Mouse (Mus musculus) thymus, adult 2 months (tissue): ENCODE measurements around the gene Mybph.

Experiments
- CTCF ChIP-seq: fragments of 200-500 bp; IDR thresholded peaks from 2 replicates; pipeline ENCODE4 v1.5.1; 2012; ENCODE audit warnings: mild to moderate bottlenecking, control low read depth, low read length, moderate library complexity, borderline replicate concordance; ENCODE audit not compliant: control insufficient read depth, poor library complexity, insufficient read depth; ENCODE audit errors: extremely low read depth
- POLR2A ChIP-seq: fragments of 200-500 bp; IDR thresholded peaks from 2 replicates; pipeline ENCODE4 v1.6.1; 2012; ENCODE audit warnings: mild to moderate bottlenecking, low read length, control low read depth, moderate library complexity; ENCODE audit not compliant: control insufficient read depth, poor library complexity, insufficient read depth; ENCODE audit errors: extremely low read depth

DNA sequence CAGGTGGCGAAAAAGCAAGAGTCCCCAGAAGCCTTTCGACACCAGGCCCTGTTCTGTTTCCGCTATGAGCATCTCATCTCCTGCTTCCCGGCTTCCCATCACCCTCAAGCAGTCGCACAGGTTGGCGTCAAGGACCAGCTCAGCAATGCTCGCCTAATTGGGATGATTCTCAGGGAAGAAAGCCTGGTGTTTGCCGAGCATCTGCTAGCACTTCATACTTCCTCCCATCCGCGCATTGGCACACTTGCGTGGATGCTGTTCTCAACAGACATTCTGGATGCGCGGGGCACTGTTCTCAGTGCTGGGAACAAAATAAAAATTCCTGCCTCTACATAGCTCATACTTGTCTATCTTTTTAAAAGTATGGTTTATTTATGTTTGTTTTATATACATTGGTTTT lies 11.0 kb downstream of the Mybph start:
- TF ChIP-seq CTCF (no peak), POLR2A (no peak)
